Mouse (Mus musculus): Measurements from ENCODE around the gene Snx27. TPM values are rescaled to one million over a fixed set of nuclear protein-coding genes. Genes with fewer than 3 reads are reported as not detected.

The Snx27 gene
- polyA plus RNA-seq, 1 experiment from 2014 or later: 40.4 TPM

DNA sequence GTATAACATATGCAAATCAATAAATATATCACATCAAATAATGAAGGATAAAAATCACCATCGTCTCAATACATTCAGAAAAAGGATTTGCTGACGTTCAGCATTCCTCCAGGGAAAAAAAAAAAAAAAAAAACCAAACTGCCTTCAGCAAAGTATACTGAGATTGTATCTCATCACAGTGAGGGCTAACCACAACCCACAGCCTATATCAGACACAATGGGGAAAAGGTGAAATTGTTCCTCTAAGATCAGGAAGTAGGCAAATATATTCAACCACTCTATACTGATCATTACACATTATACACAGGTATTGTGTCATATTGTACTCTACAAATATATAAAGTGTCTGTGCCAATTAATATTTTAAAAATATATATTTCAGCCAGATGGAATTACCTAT lies 33.5 kb downstream of the Snx27 start:
- 94% methylated on average over 2 of the region's 2 CpGs for WGBS

DNA sequence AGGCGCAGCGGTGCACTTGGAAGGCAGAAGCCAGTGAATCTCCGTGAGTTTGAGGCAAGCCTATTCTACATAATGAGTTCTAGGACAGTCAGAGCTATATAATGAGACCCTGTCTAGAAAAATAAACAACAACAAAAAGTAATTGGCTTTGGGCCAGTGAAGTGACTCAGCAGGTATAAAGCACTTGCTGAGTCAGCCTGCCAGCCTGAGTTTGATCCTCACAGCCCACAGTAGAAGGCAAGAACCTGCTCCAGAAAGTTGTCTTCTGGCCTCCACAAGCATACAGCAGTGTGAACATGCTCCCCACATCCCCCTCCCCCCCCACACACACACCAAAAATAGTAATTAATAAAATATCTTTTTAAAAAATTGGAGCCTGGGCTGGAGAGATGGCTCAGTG lies 45.3 kb downstream of the Snx27 start:
- Histone ChIP-seq H3K27me3 (ENCODE audit: insufficient read depth, low read length) (no peaks in the 10 kb centered on the region), H3K36me3 (ENCODE audit: insufficient read depth) (no peaks in the 10 kb centered on the region), H3K27ac (ENCODE audit: low read depth) (no peak overlapping the region), H3K9ac (no peak overlapping the region), H3K4me3 (ENCODE audit: low read depth, low read length) (no peak overlapping the region), H3K9me3 (ENCODE audit: low read depth, low read length) (no peaks in the 10 kb centered on the region), H3K4me2 (no peak overlapping the region), H3K4me1 (ENCODE audit: insufficient read depth) (no peaks in the 10 kb centered on the region)
- DNase-seq (peak; percentile 6), ATAC-seq (ENCODE audit: insufficient read depth) (no peak)
- no peak for TF ChIP-seq CTCF (IDR thresholded peaks at IDR 0.05; ENCODE audit: low read depth)
- 89% methylated on average over 3 of the region's 3 CpGs for WGBS

More for the DNA sequence above, 33.5 kb downstream of the Snx27 start:
- Histone ChIP-seq H3K36me3 (ENCODE audit: insufficient read depth) (peaks cover 3% of the 10 kb centered on the region; the same call in 1 of the 2 replicates), H3K4me1 (ENCODE audit: insufficient read depth) (no peaks in the 10 kb centered on the region), H3K27me3 (ENCODE audit: insufficient read depth, low read length) (no peaks in the 10 kb centered on the region), H3K4me2 (no peak overlapping the region), H3K4me3 (ENCODE audit: low read depth, low read length) (no peak overlapping the region), H3K9me3 (ENCODE audit: low read depth, low read length) (no peaks in the 10 kb centered on the region), H3K27ac (ENCODE audit: low read depth) (no peak overlapping the region), H3K9ac (no peak overlapping the region)
- ATAC-seq (ENCODE audit: insufficient read depth): no peak
- no peak for DNase-seq
- no peak for TF ChIP-seq CTCF (IDR thresholded peaks at IDR 0.05; ENCODE audit: low read depth)

DNA sequence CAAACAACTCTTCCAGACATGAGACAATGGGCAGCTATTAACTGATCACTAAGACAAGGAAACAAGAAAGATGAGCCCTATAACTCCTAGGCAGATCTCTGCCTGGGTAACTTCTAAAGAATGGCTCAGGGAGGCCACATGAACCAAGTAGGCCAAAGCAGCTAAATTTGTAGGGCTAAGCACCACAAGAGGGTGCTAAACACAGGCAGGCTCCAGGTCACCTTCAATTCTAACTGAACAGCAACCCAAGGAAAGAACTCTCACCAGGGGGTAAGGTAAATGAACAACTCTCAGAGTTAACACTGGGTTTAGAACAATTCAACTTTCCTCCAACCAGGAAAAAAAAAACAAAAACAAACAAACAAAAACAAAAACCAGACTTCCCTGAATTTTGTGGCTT lies 48.5 kb downstream of the Snx27 start:
- Histone ChIP-seq H3K27ac (ENCODE audit: low read depth) (no peak overlapping the region), H3K9ac (no peak overlapping the region), H3K4me3 (ENCODE audit: low read depth, low read length) (no peak overlapping the region), H3K9me3 (ENCODE audit: low read depth, low read length) (no peaks in the 10 kb centered on the region), H3K4me1 (ENCODE audit: insufficient read depth) (no peaks in the 10 kb centered on the region), H3K36me3 (ENCODE audit: insufficient read depth) (peaks cover 15% of the 10 kb centered on the region), H3K27me3 (ENCODE audit: insufficient read depth, low read length) (no peaks in the 10 kb centered on the region), H3K4me2 (no peak overlapping the region)
- DNase-seq: peak; percentile 60
- TF ChIP-seq CTCF (IDR thresholded peaks at IDR 0.05; ENCODE audit: low read depth): peak; percentile 60
- no peak for ATAC-seq (ENCODE audit: insufficient read depth)

DNA sequence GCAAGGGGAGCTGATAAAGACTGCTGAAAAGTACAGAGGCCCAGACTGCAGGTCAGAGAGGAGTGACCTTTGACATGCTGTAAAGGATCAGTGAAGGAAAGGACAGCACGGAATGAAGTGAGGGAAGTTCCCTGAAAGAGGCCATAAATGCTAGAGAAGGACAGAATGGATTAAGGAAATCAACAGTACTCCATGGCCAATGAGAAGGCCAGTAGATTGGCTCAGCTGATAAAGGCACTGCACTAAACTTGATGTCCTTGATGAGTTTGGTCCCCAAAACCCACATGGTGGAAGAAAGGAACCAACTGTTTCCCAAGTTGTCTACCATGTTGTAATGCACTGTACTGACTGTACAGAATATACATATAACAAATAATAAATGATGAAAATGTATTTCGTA lies 55.8 kb downstream of the Snx27 start:
- ATAC-seq (ENCODE audit: insufficient read depth): no peak
- Histone ChIP-seq H3K4me2 (no peak overlapping the region), H3K27ac (ENCODE audit: low read depth) (no peak overlapping the region), H3K9me3 (ENCODE audit: low read depth, low read length) (no peaks in the 10 kb centered on the region), H3K4me1 (ENCODE audit: insufficient read depth) (no peaks in the 10 kb centered on the region), H3K4me3 (ENCODE audit: low read depth, low read length) (no peak overlapping the region), H3K27me3 (ENCODE audit: insufficient read depth, low read length) (no peaks in the 10 kb centered on the region), H3K9ac (no peak overlapping the region), H3K36me3 (ENCODE audit: insufficient read depth) (peaks cover 39% of the 10 kb centered on the region)
- no peak for TF ChIP-seq CTCF (IDR thresholded peaks at IDR 0.05; ENCODE audit: low read depth)
- WGBS: 62% methylated on average over 2 of the region's 2 CpGs
- DNase-seq: no peak

DNA sequence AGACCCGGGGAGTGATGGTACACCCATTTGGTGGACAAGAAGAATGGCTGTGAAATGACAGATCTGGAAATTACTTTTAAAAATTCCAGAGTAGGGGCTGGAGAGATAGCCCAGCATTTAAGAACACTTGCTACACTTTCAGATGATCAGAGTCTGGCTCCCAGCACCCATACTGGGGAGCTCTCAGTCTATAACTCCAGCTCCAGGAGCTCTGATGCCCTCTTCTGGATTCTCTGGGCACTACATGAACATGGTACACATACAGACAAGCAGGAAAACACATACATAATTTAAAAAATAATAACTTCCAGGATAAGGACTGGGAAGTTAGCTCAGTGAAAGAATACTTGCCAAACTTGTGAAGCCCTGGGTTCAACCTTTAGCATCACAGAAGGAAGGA lies 75.9 kb downstream of the Snx27 start:
- no peak overlapping the region for H3K27ac ChIP-seq (ENCODE audit: low read depth)
- DNase-seq (peak; percentile 49), ATAC-seq (ENCODE audit: insufficient read depth) (no peak)
- H3K4me1 ChIP-seq (ENCODE audit: insufficient read depth): no peaks in the 10 kb centered on the region
- H3K9ac ChIP-seq: no peak overlapping the region
- peak; percentile 35 for TF ChIP-seq CTCF (IDR thresholded peaks at IDR 0.05; ENCODE audit: low read depth)
- H3K27me3 ChIP-seq (ENCODE audit: insufficient read depth, low read length): no peaks in the 10 kb centered on the region
- no peak overlapping the region for H3K4me3 ChIP-seq (ENCODE audit: low read depth, low read length)
- H3K9me3 ChIP-seq (ENCODE audit: low read depth, low read length): no peaks in the 10 kb centered on the region
- H3K4me2 ChIP-seq: no peak overlapping the region
- peaks cover 45% of the 10 kb centered on the region for H3K36me3 ChIP-seq (ENCODE audit: insufficient read depth)
- WGBS: 94% methylated on average over 1 of the region's 1 CpGs

DNA sequence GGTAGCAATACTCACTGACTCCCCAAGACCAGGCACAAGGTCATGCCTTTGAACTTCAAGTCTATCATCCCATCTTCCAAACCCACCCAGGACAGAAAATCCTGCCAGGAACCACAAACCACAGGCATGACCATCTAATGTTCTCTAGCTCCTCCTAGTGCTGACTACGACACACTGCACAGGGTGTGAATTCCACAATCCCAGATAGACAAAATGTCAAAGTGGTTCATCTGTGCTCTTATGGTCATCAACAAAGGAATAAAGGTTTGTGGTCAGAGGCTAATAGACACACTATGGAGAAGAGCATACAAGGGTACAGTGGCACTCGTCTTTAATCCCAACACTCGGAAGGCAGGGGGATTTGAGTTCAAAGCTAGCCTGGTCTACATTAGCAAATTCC lies 80.3 kb downstream of the Snx27 start:
- H3K9ac ChIP-seq: no peak overlapping the region
- ATAC-seq (ENCODE audit: insufficient read depth): no peak
- no peaks in the 10 kb centered on the region for H3K9me3 ChIP-seq (ENCODE audit: low read depth, low read length)
- no peak overlapping the region for H3K27ac ChIP-seq (ENCODE audit: low read depth)
- peak; percentile 74 for TF ChIP-seq CTCF (IDR thresholded peaks at IDR 0.05; ENCODE audit: low read depth)
- no peak overlapping the region for H3K4me3 ChIP-seq (ENCODE audit: low read depth, low read length)
- no peaks in the 10 kb centered on the region for H3K27me3 ChIP-seq (ENCODE audit: insufficient read depth, low read length)
- 76% methylated on average over 3 of the region's 3 CpGs for WGBS
- H3K36me3 ChIP-seq (ENCODE audit: insufficient read depth): peaks cover 42% of the 10 kb centered on the region; the same call in 1 of the 2 replicates
- DNase-seq: peak; percentile 59
- no peaks in the 10 kb centered on the region for H3K4me1 ChIP-seq (ENCODE audit: insufficient read depth)
- no peak overlapping the region for H3K4me2 ChIP-seq

DNA sequence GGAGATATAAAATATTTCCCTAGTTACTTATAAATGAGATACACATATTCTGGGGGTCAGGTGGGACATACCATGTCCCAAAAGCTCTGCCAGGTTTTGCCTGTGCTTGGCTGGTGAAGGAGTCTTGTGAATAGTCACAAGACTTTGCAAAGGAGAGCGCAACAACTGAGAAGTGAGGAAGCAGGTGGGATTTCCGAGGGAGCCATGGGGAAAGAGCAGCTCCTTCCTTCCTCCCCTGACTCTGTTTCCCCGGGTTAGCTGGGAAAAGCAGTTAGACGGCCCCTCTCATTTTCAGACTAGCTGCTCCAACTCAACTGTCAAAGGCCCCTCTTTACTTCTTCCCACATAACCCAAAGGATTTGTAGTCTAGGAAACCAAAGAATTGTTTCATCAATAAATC lies 85.4 kb downstream of the Snx27 start:
- WGBS: 73% methylated on average over 4 of the region's 4 CpGs

DNA sequence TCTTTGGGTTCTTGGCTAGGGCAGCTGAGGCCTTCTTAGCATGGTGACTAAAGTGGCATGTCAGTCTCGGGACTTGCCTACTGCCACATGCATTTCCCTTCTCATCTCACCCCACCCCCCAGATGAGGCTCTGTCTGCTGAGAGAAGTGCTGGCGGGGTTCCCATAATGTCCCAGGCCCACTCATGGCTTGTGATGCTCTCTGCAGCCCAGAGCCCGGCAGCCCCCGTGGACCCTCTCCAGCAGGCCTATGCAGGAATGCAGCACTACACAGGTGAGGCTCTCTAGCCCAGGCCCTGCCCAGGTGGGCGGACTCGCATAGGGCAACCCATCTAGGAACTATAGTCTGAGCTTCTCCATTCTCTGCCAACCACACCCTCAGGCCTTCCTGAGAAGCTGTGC lies 94.9 kb downstream of the Snx27 start:
- H3K4me2 ChIP-seq: no peak overlapping the region
- no peak overlapping the region for H3K9ac ChIP-seq
- TF ChIP-seq CTCF (IDR thresholded peaks at IDR 0.05; ENCODE audit: low read depth): no peak
- no peak overlapping the region for H3K27ac ChIP-seq (ENCODE audit: low read depth)
- H3K4me3 ChIP-seq (ENCODE audit: low read depth, low read length): no peak overlapping the region
- peak; percentile 52; the same call in 1 of the 2 replicates for ATAC-seq (ENCODE audit: insufficient read depth)
- H3K36me3 ChIP-seq (ENCODE audit: insufficient read depth): peaks cover 5% of the 10 kb centered on the region; the same call in 1 of the 2 replicates
- H3K27me3 ChIP-seq (ENCODE audit: insufficient read depth, low read length): no peaks in the 10 kb centered on the region
- H3K4me1 ChIP-seq (ENCODE audit: insufficient read depth): no peaks in the 10 kb centered on the region
- no peaks in the 10 kb centered on the region for H3K9me3 ChIP-seq (ENCODE audit: low read depth, low read length)
- 50% methylated on average over 6 of the region's 6 CpGs for WGBS
- peak; percentile 35 for DNase-seq

More for the DNA sequence above, 85.4 kb downstream of the Snx27 start:
- H3K4me3 ChIP-seq (ENCODE audit: low read depth, low read length): no peak overlapping the region
- no peak for TF ChIP-seq CTCF (IDR thresholded peaks at IDR 0.05; ENCODE audit: low read depth)
- DNase-seq (no peak), ATAC-seq (ENCODE audit: insufficient read depth) (no peak)
- no peak overlapping the region for H3K9ac ChIP-seq
- H3K27ac ChIP-seq (ENCODE audit: low read depth): no peak overlapping the region
- no peaks in the 10 kb centered on the region for H3K27me3 ChIP-seq (ENCODE audit: insufficient read depth, low read length)
- no peak overlapping the region for H3K4me2 ChIP-seq
- no peaks in the 10 kb centered on the region for H3K4me1 ChIP-seq (ENCODE audit: insufficient read depth)
- peaks cover 45% of the 10 kb centered on the region; the same call in 1 of the 2 replicates for H3K36me3 ChIP-seq (ENCODE audit: insufficient read depth)
- no peaks in the 10 kb centered on the region for H3K9me3 ChIP-seq (ENCODE audit: low read depth, low read length)
